Mouse (Mus musculus) lung, adult 18-20 months (tissue): ENCODE data around the gene Dnajb7.
A peak's percentile ranks its signal among the peaks of the same experiment; 100 is the strongest.

Experiments used
- DNase-seq, 2 experiments: peaks; one replicate each; pipeline ENCODE4 v3.0.0; 2022; ENCODE audit warnings: mixed read lengths in 2 of 2

Dnajb7 gene

GRCm38 (mm10) chr15:81364271-81364670, 43.8 kb downstream of the Dnajb7 start:
- no peak for DNase-seq

GRCm38 (mm10) chr15:81362501-81362900, 45.6 kb downstream of the Dnajb7 start:
- DNase-seq: no peak

GRCm38 (mm10) chr15:81361417-81362015, 46.6 kb downstream of the Dnajb7 start:
- no peak for DNase-seq

GRCm38 (mm10) chr15:81361022-81361404, 47.1 kb downstream of the Dnajb7 start:
- no peak for DNase-seq

GRCm38 (mm10) chr15:81360345-81361021, 47.6 kb downstream of the Dnajb7 start, which contains the start of gene Slc25a17:
Gene Slc25a17 (minus strand): TSS chr15:81360812.
- peak; percentile 97 to 98 for DNase-seq

GRCm38 (mm10) chr15:81359421-81359820, 48.7 kb downstream of the Dnajb7 start:
- DNase-seq: no peak

- no peak for DNase-seq
These were observed 49.2 kb downstream of the Dnajb7 start for GRCm38 (mm10) chr15:81358943-81359342.

- no peak for DNase-seq
These were observed 51.2 kb downstream of the Dnajb7 start for GRCm38 (mm10) chr15:81356946-81357345.
